Mouse (Mus musculus): ENCODE measurements around the gene Ehmt1. TPM values are rescaled to one million over a fixed set of nuclear protein-coding genes. Genes with fewer than 3 reads are reported as not detected.
"Not testable (repeated sequence)": the region's sequence is repeated elsewhere in the genome, so short reads cannot be mapped to it uniquely, and the experiment has no call there.

Gene Ehmt1
- 41.3 to 96.6 TPM (median 44.9 TPM) in 3 replicates for total RNA-seq (2017)

DNA sequence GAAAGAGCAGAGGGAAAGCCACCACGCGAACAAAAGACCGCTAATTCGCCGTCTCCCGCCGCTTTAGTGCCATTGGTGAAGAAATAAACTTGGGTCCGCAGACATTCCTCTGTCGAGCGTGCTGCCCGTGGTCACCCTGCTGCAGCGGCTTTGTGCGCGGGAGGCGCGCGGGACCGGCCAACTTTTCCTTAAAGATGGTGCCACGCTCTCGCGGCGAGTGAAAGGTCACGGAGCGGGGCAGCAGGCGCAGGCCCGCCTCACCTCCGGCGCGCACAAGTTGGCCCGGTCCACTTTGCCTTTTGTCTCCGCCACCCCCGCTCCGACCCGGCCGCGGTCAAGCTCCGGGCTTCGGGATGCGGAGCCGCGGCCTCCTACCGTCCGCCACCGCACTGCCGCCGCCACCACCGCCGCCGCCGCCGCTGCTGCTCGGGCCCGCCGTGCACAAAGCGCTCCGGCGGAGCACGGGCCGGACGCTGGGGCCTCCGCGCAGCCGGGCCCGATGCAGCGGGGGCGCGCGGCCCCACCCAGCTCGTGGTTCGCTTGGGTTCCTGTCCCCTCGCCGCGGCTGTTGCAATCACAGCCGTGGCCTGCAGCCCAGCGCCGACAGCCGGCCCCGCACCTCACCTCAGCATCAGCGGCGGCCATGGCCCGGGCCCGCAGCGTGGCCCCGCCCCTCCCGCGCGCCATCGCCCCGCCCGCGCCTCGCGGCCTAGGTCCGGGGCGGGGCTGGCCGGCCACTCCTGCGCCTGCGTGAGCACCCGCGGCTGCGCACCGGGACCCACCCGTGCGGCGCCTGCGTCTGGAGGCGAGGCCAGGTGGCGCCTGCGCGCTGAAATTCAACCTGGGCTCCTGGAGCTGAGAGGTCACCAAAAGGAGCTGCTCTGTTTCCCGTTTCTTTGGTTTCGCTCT is at the start of gene Ehmt1:
Ehmt1 (minus strand) TSS at position 685 of the 909 bp plus-strand sequence.
- peak; percentile 77 for ATAC-seq (replicated peaks; ENCODE audit: insufficient number of reproducible peaks, low FRiP score, low TSS enrichment, poor library complexity, severe bottlenecking)

DNA sequence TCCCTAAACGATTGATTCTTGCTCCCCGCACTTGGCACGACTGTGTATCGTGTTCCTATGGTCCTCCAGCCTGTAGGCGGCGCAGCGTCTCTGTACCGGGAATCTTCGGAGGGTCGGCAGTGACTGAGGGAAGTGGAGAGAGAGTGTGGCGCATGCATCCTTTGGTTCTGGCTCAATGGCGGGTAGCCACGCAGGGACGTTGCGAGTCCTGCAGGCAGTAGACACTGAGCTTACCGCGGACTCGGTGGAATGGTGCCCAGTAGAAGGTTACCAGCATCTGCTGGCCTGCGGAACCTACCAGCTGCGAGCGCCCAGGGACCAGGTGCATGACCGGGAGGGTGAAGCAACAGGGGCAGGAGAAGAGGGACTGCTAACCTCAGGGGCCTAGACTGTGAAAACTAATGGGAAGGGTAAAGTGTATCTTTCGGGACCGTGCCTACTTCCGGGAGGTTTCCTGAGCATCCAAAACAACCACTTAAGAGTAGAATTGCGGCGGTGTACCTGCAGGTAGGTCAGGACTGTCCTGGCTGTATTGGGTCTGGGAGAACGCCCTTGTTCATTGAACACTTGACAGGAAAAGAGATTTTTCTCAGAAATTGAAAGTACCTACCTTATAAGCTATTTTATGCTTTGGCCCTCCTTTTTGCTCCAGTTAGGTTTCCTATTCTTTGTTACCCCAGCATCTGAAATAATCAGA is 43.0 kb upstream of the Ehmt1 start, which contains the start of gene Dph7:
Dph7 (plus strand) TSS at position 97 of the 697 bp plus-strand sequence.
- ATAC-seq (replicated peaks; ENCODE audit: insufficient number of reproducible peaks, low FRiP score, low TSS enrichment, poor library complexity, severe bottlenecking): peak; percentile 97

DNA sequence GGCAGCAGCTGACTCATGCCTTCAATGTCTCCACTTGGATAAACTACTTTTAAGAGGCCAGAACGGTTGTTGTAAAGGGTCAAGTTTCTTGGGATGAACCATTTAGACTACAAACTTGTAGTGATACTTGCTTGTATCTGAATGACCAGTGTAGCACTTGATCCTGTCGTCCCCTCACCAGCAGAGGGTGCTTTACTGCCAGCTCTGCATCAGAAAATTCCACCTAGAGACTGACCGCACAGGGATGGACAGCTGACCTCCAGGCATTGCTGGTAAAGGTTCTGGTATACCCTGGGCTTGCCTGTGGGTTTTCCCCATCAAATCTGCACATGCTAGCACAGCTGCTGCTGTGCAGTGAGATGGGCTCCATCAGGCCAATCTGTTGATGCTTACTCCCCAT is 41.5 kb upstream of the Ehmt1 start:
- no peak for ATAC-seq (replicated peaks; ENCODE audit: insufficient number of reproducible peaks, low FRiP score, low TSS enrichment, poor library complexity, severe bottlenecking)

DNA sequence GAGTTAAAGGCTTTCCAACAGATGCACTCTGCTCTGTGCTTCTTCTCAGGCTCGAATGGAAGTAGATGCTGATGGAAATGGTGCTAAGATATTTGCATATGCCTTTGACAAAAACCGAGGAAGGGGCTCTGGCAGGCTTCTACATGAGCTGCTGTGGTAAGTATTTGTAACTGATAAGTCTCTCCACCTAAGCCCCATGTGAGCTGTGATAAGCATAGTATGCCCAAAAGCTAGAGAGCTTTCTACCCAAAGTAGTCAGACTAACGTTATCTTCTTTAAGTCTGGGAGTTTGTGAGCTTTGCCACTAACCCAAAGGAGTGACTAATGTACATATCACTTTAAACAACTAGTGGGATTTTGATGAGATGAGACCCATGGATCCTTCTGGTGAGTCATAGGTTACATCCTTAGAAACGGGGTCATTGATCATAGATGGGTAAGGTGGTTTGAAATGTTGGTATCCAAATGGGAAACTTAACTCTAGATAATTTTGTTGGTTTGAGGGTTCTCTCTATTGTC is 33.2 kb upstream of the Ehmt1 start:
- no peak for ATAC-seq (replicated peaks; ENCODE audit: insufficient number of reproducible peaks, low FRiP score, low TSS enrichment, poor library complexity, severe bottlenecking)

DNA sequence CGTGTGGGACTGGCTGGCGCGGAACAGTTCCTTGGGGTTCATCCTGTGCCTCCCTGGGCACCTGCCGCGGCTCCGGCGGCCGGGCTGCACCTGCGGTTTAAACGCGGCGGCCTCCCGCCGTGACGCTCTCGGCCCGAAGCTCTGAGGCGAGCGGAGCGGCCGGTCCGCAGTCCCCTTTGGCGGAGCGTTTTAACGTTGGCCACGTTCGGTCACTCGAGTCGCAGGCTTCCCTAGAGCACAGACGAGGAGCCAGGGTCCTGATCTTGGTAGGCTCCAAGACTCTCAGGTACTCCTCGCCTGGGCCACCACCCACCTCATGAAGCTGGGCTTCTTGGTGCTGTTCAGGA is 30.7 kb upstream of the Ehmt1 start:
- 0 out of 2 replicates have a peak, but pooled peaks have one; percentile 19 for ATAC-seq (replicated peaks; ENCODE audit: insufficient number of reproducible peaks, low FRiP score, low TSS enrichment, poor library complexity, severe bottlenecking)

DNA sequence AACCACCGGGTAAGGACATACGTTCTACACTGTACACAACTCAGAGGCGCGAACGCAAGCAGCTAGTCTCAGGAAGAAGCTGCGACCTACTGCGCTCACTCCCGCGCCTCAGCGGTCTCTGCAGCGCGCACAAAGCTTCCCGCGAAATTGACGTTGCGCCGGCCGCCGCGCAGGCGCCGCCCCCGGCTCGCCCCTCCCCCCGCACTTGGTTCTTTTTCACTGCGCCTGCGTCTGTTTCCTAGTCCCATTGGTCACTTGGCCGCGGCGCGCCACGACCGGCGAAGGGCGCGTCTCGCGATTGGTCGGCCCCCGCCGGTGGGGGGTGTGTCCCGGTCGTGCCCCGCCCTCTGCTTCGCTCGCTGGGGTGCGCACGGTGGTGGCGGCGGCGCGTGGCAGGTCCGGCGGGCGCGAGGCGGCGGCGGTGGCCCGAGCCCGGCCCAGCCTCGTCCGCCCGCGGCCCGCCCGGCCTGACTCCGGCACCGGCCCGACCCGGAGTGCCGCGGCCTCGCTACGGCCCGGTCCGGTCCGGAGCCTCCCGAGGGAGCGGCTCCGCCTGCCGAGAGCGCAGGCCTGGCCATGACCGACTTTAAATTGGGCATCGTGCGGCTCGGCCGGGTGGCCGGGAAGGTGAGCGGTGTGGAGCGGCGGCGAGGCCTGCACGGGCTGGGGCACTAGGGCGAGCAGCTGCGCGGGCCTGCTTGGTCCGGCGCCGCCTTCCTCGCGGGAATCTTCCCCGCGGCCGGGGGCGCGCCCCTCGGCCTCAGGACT is 30.2 kb upstream of the Ehmt1 start, which contains the start of gene Zmynd19:
Zmynd19 (plus strand) TSS at position 372 of the 768 bp plus-strand sequence.
- peak; percentile 96 for ATAC-seq (replicated peaks; ENCODE audit: insufficient number of reproducible peaks, low FRiP score, low TSS enrichment, poor library complexity, severe bottlenecking)

DNA sequence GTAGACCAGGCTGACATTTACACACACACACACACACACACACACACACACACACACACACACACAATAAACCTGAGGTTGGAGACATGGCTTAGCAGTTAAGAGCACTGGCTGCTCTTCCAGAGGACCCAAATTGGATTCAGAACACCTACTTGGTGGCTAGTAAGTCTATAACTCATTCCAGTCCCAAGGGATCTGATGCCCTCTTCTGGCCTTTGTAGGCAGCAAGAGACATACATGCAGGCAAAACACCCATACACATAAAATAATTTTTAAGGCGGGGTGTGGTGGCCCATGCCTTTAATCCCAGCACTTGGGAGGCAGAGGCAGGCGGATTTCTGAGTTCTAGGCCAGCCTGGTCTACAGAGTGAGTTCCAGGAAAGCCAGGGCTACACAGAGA is 24.9 kb upstream of the Ehmt1 start:
- ATAC-seq (replicated peaks; ENCODE audit: insufficient number of reproducible peaks, low FRiP score, low TSS enrichment, poor library complexity, severe bottlenecking): not testable (repeated sequence)

DNA sequence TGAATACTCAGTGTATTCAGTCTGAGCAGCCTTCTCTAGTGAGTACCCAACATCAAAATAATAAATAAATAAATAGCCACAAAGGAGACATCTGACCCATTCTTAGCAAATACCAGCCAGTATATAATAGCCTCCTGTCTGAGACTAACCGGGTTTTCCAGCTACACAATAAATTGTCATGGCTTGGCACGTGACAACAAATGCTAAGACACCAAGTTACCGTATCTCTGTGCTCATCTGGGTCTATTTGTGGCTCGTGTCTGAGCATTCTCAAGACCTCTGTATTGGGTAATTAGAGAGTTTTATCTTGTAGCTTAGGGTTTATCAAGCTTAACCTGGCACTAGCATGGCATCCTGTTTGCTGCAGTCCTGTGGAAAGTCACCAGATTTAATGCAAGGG is 22.7 kb upstream of the Ehmt1 start:
- no peak for ATAC-seq (replicated peaks; ENCODE audit: insufficient number of reproducible peaks, low FRiP score, low TSS enrichment, poor library complexity, severe bottlenecking)

DNA sequence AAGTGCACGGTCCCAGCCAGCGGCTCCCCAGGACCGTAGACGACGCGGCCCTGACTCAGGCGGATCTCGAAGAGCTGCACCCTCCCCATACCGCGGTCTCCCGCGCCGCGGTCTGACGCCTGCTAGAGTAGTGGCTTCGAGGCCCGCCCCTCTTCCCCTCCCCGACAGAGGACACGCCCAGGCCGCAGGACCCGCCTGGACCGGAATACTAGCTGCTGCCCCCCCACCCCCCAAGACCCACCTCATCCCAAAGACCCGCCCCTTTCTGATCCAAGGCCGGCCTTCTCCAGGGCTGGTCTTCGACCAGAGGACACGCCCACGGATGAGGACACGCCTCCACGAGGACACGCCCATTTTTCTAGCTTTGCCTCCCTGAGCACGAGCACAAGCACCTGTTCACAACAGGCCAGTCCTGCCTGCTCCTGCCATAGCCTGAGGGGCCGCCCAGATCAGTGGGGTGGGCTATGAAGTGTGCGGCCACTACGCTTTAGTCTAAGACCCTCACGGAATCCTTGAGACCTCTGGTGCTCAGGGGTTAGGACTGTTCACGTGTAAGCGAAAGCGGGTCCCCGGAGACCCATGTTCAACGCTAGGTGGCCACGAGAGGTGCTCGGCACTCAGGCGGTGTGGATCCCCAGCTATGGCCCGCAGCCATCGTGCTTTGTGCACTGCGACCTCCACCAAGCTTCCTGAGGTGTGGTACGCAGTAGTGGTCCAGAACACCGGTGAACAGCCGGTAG is 15.8 kb upstream of the Ehmt1 start, which contains the start of gene Arrdc1:
Arrdc1 (minus strand) TSS at position 196 of the 740 bp plus-strand sequence.
- ATAC-seq (replicated peaks; ENCODE audit: insufficient number of reproducible peaks, low FRiP score, low TSS enrichment, poor library complexity, severe bottlenecking): peak; percentile 92

DNA sequence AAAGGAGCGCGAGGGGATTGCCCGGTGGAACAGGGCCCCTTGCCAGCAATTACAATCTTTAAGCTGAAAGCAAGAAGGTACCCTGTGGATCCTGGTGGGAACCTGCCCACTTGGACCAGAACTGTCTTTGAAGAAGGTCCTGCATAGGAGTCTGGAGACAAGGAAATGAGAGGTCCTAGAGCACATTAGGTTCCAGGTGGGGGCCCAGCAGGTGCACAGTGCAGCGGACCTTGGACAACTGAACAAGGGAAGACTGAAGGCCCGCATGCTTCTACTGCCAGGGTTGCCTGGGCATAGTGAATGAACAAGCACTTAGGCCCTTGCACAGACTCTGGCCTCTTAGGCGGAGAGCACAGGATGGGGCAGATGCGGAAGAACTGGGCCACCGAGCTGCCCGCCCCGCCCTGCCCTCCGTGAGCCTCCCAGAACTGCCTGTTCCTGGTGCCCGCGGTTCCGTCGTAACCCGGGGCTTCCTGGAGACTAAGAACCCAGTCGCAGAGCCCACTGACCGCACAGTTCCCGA is 15.1 kb upstream of the Ehmt1 start:
- peak; percentile 54 for ATAC-seq (replicated peaks; ENCODE audit: insufficient number of reproducible peaks, low FRiP score, low TSS enrichment, poor library complexity, severe bottlenecking)

DNA sequence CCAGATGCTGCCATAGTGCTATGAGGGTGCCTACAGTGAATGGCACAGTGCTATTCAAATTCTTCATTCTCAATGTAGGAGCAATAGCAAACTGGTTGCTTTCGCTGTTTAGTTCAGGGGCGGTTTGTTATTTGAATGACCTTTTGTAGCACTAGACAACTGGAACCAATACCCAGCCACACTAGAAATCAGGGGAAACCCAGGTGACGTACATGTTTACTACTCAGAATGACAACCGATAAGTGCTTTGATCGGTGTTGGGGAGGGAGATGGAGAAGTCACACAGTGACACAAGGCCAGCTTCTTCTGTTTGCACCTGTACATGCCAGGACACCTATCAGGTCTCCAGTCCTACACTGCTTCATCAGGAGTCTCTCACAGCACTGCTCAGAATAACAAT is 10.2 kb upstream of the Ehmt1 start:
- no peak for ATAC-seq (replicated peaks; ENCODE audit: insufficient number of reproducible peaks, low FRiP score, low TSS enrichment, poor library complexity, severe bottlenecking)

DNA sequence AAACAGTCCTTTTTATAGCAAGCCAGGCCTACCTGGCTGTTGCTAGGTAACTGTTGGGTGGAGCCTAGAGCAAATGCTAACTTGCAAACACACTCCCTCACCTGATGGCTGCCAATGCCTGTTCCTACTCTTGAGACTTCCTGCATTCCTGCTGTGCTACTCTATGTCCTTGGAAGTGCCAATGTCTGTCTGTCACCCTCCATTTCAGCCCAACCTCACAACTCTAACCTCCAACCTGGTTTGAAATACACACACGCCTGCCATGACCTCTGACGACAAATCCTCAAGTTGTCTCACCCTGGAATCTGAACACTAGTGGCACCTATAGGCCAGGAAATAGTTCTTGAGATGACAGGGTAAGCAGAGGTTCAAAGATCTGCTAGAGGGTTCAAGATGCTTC is 9.7 kb upstream of the Ehmt1 start:
- no peak for ATAC-seq (replicated peaks; ENCODE audit: insufficient number of reproducible peaks, low FRiP score, low TSS enrichment, poor library complexity, severe bottlenecking)

DNA sequence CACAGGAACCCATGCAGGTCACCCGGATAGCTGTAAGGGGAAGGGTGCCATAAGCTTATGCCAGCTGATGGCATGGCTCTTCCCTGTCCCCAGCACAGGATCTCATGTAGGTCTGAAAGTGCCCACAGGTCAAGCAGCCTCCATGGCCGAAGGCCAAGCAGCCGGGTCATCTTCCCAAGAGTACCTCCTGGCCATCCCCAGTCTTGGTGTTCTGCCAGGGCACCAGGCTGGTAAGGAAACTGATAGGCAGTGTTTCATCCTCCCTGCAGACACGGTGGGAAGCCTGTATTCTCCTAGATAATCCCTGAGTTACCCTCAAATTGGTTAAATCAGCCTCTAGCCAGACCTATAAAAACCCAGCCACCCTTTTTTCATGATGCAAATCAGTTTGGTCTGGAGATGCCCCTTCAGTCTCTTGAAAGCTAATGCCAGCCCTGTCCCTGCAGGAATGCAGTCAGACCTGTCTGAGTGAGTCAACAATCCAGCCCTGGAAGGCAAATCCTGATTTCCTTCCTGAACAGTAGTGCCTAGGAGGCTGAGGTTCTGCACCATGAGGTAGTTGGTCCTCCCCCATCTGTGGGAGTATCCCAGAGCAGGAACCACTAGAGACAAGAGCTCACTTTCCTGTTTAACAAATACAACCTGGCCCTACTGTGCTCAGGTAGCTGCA is 8.5 kb upstream of the Ehmt1 start:
- ATAC-seq (replicated peaks; ENCODE audit: insufficient number of reproducible peaks, low FRiP score, low TSS enrichment, poor library complexity, severe bottlenecking): no peak

DNA sequence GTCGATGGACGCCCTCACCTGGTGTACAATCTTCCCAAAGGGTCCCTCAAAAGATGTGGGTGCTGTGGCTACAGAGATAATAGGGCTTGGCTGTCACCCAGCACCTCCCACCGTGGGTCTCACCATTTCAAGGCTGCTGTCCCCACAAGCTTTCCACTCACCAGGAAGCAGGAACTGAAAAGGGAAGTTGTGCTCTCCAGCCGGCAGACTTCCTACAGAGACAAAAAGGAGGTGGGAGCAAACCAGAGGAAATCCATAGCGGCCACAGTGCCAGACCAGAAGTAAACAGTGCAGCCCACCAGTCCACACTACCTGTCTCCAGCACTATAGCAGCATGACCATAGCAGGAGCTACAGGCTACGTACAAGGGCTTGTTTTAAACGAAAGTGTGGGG is 7.5 kb upstream of the Ehmt1 start:
- ATAC-seq (replicated peaks; ENCODE audit: insufficient number of reproducible peaks, low FRiP score, low TSS enrichment, poor library complexity, severe bottlenecking): no peak

DNA sequence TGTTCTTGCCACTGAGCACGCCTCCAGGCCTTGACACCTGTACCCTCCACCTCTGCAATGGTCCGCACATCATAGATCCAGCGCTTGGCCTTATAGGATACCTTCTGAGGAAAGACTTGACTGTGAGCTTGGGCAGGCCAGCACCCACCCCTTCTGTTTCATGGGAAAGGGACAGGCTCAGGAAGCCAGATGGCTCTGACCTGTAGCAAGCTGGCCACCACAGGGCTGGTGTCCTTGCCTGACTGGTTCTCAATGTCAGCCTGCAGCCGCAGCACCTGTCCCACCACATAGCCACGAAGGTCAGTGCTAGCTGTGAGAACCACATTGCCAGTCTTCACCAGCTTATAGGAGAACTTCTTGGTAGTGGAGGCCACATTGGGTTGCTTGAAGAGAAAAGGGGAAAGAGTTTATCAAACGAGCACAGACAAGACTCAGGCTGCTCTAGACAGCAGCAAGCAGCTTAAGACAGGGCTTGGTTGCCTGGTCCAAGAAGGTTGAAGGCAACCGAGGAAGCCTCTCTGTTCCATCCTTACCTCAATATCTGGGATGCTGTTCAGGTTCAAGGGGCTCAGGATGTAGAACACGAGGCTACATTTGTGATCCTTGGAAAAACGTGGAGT is 7.0 kb upstream of the Ehmt1 start:
- no peak for ATAC-seq (replicated peaks; ENCODE audit: insufficient number of reproducible peaks, low FRiP score, low TSS enrichment, poor library complexity, severe bottlenecking)

DNA sequence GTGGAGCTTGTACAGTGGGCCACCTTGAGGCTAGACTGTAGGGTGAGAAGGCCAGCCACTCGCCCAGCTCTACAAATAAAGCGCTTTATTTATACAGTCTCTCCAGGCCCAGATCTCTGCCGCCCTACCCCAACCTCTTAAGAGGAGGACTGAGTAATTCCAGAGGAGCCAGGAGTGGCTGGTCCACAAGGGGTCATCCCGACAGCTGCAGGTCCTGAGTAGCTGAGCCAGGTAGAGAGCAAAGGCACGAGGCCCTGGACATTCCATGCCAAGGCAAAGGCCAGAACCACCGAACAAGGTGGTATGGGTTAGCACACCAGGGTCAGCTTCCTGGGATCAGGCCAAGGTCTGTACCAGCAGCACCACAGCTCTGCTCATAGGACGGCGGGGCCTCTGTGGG is 5.9 kb upstream of the Ehmt1 start:
- ATAC-seq (replicated peaks; ENCODE audit: insufficient number of reproducible peaks, low FRiP score, low TSS enrichment, poor library complexity, severe bottlenecking): no peak

DNA sequence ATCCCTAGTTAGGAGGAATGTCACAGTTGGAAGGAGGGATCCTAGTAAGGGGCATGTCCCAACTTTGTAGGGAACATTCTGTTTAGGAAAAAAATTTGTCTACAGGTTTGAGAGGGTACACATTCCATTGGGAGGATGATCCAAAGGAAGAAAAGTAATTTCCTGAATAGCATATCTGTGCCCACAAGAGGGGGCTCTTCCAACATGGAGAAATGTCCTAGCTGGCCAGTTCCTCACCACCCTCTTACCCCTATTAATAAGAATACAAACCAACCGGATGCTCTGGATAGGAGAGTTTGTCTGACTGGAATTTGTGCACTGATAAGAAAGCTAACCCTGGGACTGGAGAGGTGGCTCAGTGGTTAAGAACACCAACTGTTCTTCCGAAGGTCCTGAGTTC is 4.1 kb upstream of the Ehmt1 start:
- ATAC-seq (replicated peaks; ENCODE audit: insufficient number of reproducible peaks, low FRiP score, low TSS enrichment, poor library complexity, severe bottlenecking): no peak

Data from monocyte, adult 5-6 weeks (primary cell).